Mouse (Mus musculus) cortical plate, adult 2 months (tissue): Measurements from ENCODE around the gene Ifnar2. TPM values are rescaled to one million over a fixed set of nuclear protein-coding genes. Genes with fewer than 3 reads are reported as not detected.
A peak's percentile ranks its signal among the peaks of the same experiment; 100 is the strongest.
"Not testable (repeated sequence)": the region's sequence is repeated elsewhere in the genome, so short reads cannot be mapped to it uniquely, and the experiment has no call there.

Experiments
- H3K27ac ChIP-seq: fragments of 200-500 bp; 2 replicates; pipeline ENCODE4 v1.5.1; 2012; ENCODE audit warnings: low read length, control low read depth, inconsistent platforms; ENCODE audit not compliant: insufficient read depth
- H3K4me1 ChIP-seq: fragments of 200-500 bp; 2 replicates; pipeline ENCODE4 v1.6.1; 2011; ENCODE audit warnings: low read length; ENCODE audit not compliant: control insufficient read depth, insufficient read depth
- H3K4me3 ChIP-seq: fragments of 200-500 bp; 2 replicates; pipeline ENCODE4 v1.5.1; 2011; ENCODE audit warnings: mild to moderate bottlenecking, low read length, control low read depth; ENCODE audit not compliant: insufficient read depth
- CTCF ChIP-seq: fragments of 200-500 bp; IDR thresholded peaks from 2 replicates; pipeline ENCODE4 v1.5.1; 2011; ENCODE audit warnings: mild to moderate bottlenecking, control low read depth, low read length; ENCODE audit not compliant: insufficient read depth; ENCODE audit errors: extremely low read depth
- POLR2A ChIP-seq: fragments of 200-500 bp; IDR thresholded peaks from 2 replicates; pipeline ENCODE4 v1.6.1; 2011; ENCODE audit warnings: mild to moderate bottlenecking, low read length, control low read depth; ENCODE audit not compliant: insufficient read depth; ENCODE audit errors: extremely low read depth
- polyA plus RNA-seq: library from polyadenylated mRNA; depleted of rRNA; stranded (reverse); fragments of >200 nt; gene quantifications from 2 replicates; pipeline ENCODE4 v1.2.3, GENCODE M21; 2012

Gene Ifnar2
- polyA plus RNA-seq, 1 experiment, result 33.7 TPM

GRCm38 (mm10) chr16:91438081-91438480 is 65.5 kb downstream of the Ifnar2 start:
- Histone ChIP-seq H3K27ac (no peak overlapping the region), H3K4me1 (peaks cover 4% of the 10 kb centered on the region), H3K4me3 (no peak overlapping the region)
- TF ChIP-seq CTCF (no peak), POLR2A (no peak)

- not testable (repeated sequence) for H3K4me1 ChIP-seq, H3K4me3 ChIP-seq, H3K27ac ChIP-seq
These were observed 66.0 kb downstream of the Ifnar2 start for GRCm38 (mm10) chr16:91438599-91438998.

GRCm38 (mm10) chr16:91441366-91441765 is 68.8 kb downstream of the Ifnar2 start:
- TF ChIP-seq POLR2A (no peak), CTCF (peak; percentile 21; the same call in 1 of the 2 replicates)
- peak overlapping the region; percentile 72 for H3K27ac ChIP-seq
- no peak overlapping the region for H3K4me3 ChIP-seq
- peaks cover 4% of the 10 kb centered on the region for H3K4me1 ChIP-seq

- Histone ChIP-seq H3K27ac (no peak overlapping the region), H3K4me1 (peaks cover 4% of the 10 kb centered on the region), H3K4me3 (no peak overlapping the region)
- no peak for TF ChIP-seq POLR2A
- TF ChIP-seq CTCF, result no peak
These were observed 69.2 kb downstream of the Ifnar2 start for GRCm38 (mm10) chr16:91441811-91442240.

GRCm38 (mm10) chr16:91442446-91442845 is 69.9 kb downstream of the Ifnar2 start:
- Histone ChIP-seq H3K4me3 (no peak overlapping the region), H3K4me1 (peaks cover 4% of the 10 kb centered on the region), H3K27ac (no peak overlapping the region)
- TF ChIP-seq CTCF (no peak), POLR2A (no peak)

- TF ChIP-seq CTCF (no peak), POLR2A (no peak)
- H3K4me1 ChIP-seq, result peaks cover 4% of the 10 kb centered on the region
- no peak overlapping the region for H3K4me3 ChIP-seq
- no peak overlapping the region for H3K27ac ChIP-seq
These were observed 70.6 kb downstream of the Ifnar2 start for GRCm38 (mm10) chr16:91443211-91443611.

GRCm38 (mm10) chr16:91444847-91445246 is 72.3 kb downstream of the Ifnar2 start:
- Histone ChIP-seq H3K4me3 (no peak overlapping the region), H3K4me1 (peaks cover 4% of the 10 kb centered on the region), H3K27ac (no peak overlapping the region)
- no peak for TF ChIP-seq POLR2A
- TF ChIP-seq CTCF, result no peak

GRCm38 (mm10) chr16:91445566-91445965 is 73.0 kb downstream of the Ifnar2 start:
- peaks cover 4% of the 10 kb centered on the region for H3K4me1 ChIP-seq
- no peak for TF ChIP-seq CTCF
- no peak for TF ChIP-seq POLR2A
- no peak overlapping the region for H3K4me3 ChIP-seq
- no peak overlapping the region for H3K27ac ChIP-seq

DNA sequence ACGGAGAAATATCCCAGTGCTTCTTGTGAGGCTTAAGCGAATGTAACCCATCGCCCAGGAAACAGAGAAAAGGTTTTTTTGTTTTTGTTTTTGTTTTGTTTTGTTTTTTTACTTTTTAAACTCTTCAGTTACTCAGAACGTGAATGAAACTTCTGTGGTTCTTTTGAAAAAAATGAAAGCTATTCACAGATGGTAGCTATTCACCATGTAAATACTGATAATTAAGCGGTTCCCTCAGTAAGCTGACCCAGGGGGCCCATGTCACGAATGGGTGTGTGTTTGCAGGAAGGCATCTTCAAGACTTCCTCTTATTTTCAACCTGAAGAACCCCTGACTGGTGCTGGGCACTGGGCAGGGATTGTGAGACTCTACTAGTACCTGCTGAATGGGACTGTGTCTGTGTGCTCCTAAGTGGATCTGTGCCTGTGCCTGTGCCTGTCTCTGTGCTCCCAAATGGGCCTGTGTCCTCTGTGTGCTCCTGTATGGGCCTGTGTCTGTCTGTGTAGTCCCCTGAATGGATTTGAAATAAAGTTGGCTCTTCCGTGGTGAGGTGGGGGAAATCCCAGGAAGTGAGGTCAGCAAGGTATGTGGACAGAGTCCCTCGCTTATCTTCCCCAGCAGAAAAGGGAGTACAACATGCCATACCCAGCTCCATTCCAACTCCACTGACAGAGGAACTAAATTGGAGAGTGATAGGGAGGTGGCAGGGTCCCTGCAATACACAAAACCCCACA is 74.4 kb downstream of the Ifnar2 start:
- Histone ChIP-seq H3K4me1 (peaks cover 4% of the 10 kb centered on the region), H3K27ac (no peak overlapping the region), H3K4me3 (no peak overlapping the region)
- TF ChIP-seq CTCF, result no peak
- no peak for TF ChIP-seq POLR2A

DNA sequence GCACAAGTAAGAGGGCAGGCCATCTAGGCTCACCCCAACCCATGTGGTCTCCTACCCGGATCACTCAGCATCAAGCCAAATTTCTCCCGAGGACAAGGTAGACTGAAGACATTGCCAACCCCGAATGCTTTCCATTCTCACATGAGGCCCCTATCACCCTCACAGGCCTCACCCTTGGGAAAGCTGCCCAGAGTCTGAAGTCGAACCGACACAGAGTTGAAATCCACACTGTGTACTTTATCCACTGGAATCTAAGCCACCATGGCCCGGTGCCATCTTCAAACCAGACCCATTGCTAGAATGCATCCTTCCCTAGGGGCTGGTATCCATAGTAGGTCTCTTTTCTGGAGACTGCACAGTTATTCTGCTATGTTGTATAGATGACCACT is 74.9 kb downstream of the Ifnar2 start:
- H3K4me1 ChIP-seq, result peaks cover 4% of the 10 kb centered on the region
- H3K4me3 ChIP-seq, result no peak overlapping the region
- no peak overlapping the region for H3K27ac ChIP-seq
- TF ChIP-seq CTCF (no peak), POLR2A (no peak)
